Mouse (Mus musculus) yolk sac, embryonic 10.5 days (tissue): Measurements from ENCODE around the gene Mapk14.
"Not testable (repeated sequence)": the region's sequence is repeated elsewhere in the genome, so short reads cannot be mapped to it uniquely, and the experiment has no call there.

Source experiments
- DNase-seq: peaks from one replicate; pipeline ENCODE4 v3.0.0-alpha.2; 2017; ENCODE audit warnings: low spot score

The Mapk14 gene

GRCm38 (mm10) chr17:28739244-28739643, 48.1 kb downstream of the Mapk14 start:
- peak; percentile 34 for DNase-seq

- DNase-seq = no peak
Measured at GRCm38 (mm10) chr17:28743145-28743866, 52.2 kb downstream of the Mapk14 start.

GRCm38 (mm10) chr17:28743916-28744315, 52.8 kb downstream of the Mapk14 start:
- no peak for DNase-seq

DNA sequence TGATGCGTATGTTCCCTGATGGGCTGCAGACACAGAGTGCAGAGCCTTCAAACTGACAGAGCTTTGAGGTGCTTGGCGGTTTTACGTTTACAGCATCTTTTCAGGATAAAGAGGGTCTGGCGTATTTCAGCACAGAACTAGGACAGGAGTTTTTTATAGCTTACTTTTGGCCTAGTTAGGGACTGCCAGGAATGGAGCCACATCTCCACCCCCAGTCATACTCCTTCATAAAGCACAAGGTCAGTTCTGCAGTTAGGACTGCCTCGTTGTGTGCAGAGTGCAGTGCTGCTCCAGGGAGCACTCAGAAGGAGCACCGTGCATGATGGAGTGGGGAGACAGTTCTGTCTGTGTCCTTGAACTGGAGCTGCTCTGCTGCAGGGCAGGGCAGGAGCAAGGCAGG, 54.6 kb downstream of the Mapk14 start:
- DNase-seq = no peak

DNA sequence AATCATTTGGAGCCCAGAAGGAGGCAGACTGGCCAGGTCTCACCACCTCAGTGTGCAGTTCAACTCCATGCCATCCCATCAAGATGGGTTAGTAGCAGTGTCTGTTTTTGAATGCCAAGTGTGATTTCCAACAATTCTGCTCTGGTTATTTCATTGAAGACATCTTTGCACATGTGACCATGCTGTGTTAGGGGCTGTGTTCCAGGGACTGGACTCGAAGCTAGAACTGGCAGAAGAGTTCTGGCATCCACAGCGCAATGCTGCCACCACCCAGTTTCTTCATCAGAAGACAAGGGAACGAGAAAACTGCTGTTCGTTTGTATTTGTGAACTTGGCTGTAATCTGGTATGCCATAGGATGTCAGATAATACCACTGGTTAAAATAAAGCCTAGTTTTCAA, 56.9 kb downstream of the Mapk14 start:
- DNase-seq = no peak

GRCm38 (mm10) chr17:28750580-28750979, 59.5 kb downstream of the Mapk14 start:
- no peak for DNase-seq

- DNase-seq = no peak
Measured at GRCm38 (mm10) chr17:28756447-28756846, 65.3 kb downstream of the Mapk14 start.

GRCm38 (mm10) chr17:28757470-28757869, 66.3 kb downstream of the Mapk14 start:
- DNase-seq = no peak

DNA sequence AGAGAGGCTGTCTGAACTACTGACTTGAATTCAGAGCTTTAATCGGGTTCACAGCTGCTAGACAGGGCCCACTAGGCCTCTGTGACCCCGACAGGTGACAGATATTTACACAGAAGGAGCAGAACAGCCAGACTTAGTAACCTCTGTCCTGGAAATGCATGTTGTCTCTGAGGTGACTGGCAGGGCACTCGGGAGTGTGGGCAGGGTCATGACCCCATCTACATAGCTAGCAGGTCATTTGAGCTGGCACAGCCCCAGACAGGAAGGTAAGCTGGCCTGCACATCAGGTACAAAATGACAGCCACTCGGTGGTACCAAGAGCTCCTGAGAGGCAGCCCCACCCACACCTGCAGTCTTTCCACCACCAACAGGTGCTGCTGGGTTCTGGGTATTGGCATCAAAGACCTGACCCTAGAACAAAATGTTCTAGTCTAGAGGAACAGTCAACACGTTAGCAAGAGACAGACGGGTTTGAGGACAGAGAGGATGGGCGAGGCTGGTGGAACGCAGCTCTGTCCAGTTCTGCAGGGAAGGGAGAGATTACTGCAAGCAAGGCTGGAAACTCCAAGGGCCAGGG, 69.7 kb downstream of the Mapk14 start:
- no peak for DNase-seq

- DNase-seq = peak; percentile 64
Measured at GRCm38 (mm10) chr17:28761871-28762270, 70.7 kb downstream of the Mapk14 start.

- DNase-seq = no peak
Measured at GRCm38 (mm10) chr17:28766203-28766602, 75.1 kb downstream of the Mapk14 start.

GRCm38 (mm10) chr17:28766781-28767515, 75.8 kb downstream of the Mapk14 start:
- no peak for DNase-seq

- peak; percentile 63 for DNase-seq
Measured at GRCm38 (mm10) chr17:28769121-28769874, 78.2 kb downstream of the Mapk14 start, which contains the start of gene Mapk13. Gene Mapk13, plus strand, starts transcription at chr17:28769297.

- peak; percentile 41 for DNase-seq
Measured at GRCm38 (mm10) chr17:28769875-28770421, 78.8 kb downstream of the Mapk14 start.

- no peak for DNase-seq
Measured at GRCm38 (mm10) chr17:28771289-28771688, 80.2 kb downstream of the Mapk14 start.

GRCm38 (mm10) chr17:28774303-28774702, 83.2 kb downstream of the Mapk14 start:
- not testable (repeated sequence) for DNase-seq

- DNase-seq = no peak
Measured at GRCm38 (mm10) chr17:28775161-28775560, 84.0 kb downstream of the Mapk14 start.

GRCm38 (mm10) chr17:28776817-28777216, 85.7 kb downstream of the Mapk14 start:
- DNase-seq = no peak

- DNase-seq = no peak
Measured at GRCm38 (mm10) chr17:28777231-28778005, 86.3 kb downstream of the Mapk14 start.

GRCm38 (mm10) chr17:28779735-28780134, 88.6 kb downstream of the Mapk14 start:
- DNase-seq = no peak

DNA sequence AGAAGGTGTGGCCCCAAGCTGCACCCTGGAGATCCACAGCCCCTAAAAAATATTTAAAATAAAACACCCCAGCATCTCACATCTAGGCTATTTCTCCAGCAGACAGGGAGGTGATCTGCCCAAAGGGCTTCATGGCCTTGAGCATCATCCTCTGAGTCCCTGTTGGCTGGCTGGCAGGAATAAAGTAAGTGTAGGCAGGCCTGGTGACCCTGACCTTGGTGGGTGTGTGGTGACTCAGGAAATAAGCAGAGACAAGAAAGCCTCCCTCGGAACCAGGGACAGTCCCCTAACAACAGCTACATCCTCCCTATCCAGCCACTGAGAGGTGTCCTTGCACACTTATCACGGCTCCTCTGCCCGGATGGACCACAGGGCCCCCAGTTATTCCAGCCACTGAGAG, 89.7 kb downstream of the Mapk14 start:
- DNase-seq = no peak
